Mouse (Mus musculus): Measurements from ENCODE around the gene Olfr806.

The Olfr806 gene

DNA sequence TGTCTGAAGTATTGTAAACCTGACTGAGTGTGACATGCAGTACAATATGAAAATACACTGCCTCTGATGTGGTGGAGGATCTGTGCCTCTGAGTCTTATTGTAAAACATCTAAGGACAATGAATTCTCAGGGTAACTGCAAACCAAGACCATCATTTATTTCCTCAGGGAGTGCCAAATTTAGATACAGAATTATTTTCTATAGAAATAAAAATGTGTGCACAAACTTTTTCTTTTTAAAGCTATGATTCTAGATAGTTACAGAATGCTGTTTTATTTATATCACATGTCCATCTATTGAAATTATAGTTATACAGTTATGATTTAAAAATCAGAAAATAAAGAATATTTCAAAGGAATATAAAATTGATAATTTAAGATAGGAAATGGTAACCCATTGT is at the start of gene Olfr806:
TSS of gene Olfr806 (minus strand) at position 101 of the 400 bp plus-strand sequence.
- DNase-seq (ENCODE audit: low spot score in 2 of 2), result no peak

DNA sequence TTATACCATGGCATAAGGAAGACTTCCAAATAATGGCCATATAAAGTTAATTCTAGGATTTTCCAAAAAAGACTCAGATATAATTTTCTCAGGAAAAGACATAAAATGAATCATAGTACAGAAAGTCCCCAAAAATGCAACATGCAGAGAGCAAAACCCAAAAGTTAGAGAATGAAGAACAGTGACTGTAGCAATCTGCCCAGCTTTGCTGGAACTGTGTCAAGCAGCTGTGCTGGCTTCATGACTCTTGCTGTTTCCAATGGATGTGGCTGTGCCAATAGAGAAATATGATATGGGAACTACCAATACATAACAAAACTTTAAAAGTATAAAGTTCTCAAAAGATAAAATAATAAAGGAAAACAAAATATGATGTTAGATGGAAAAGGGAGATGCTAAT is 36.4 kb upstream of the Olfr806 start:
- no peak for DNase-seq (ENCODE audit: low spot score in 2 of 2)

DNA sequence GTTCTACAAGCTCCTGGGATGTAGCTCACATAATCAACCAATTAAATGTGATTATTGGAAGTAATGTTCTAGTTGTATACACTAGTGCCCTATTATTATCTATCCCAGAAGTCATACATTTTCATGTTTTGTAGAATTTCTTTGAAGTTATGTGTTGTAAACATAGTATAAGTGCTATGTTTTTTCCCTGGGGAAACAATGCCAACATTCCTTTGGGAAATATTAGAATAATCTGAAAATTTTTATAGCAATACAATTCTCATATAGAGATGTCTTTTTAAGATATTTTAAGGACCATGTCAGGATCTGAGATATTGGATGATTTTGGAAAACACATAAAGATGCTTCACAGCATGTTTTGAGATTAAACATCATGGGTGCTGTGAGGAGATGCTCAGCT is 32.6 kb upstream of the Olfr806 start, which contains the start of gene Olfr809:
TSS of gene Olfr809 (plus strand) at position 301 of the 400 bp plus-strand sequence.
- DNase-seq (ENCODE audit: low spot score in 2 of 2), result no peak

DNA sequence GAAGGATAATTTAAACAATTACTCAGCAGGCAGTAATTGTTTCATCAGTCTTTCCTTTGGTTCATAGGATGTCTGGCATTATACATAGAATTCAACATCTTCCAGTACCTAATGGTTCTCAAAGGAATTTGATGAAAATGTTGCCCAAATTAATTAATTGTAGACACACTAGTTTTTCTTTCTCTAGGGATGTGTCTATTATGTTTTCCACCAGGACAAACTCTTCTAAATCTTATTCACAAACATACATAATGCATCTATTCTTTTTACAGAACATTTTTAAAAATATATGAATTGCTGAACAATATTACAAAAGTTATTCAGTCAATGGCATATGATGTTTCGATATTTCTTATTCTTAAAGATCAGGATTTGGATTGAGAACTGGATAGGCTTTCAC is 23.5 kb upstream of the Olfr806 start, which contains the start of gene Olfr808:
TSS of gene Olfr808 (plus strand) at position 301 of the 400 bp plus-strand sequence.
- no peak for DNase-seq (ENCODE audit: low spot score in 2 of 2)

- DNase-seq (ENCODE audit: low spot score in 2 of 2), result no peak
Observed at GRCm38 (mm10) chr10:129757693-129758092, 16.0 kb upstream of the Olfr806 start, which contains the start of gene Olfr807. Gene Olfr807 (minus strand): TSS chr10:129757793.

GRCm38 (mm10) chr10:129729275-129729674 is 12.4 kb downstream of the Olfr806 start, which contains the start of gene Olfr805:
Gene Olfr805 (minus strand): TSS chr10:129729375.
- no peak for DNase-seq (ENCODE audit: low spot score in 2 of 2)

GRCm38 (mm10) chr10:129702910-129703309 is 38.8 kb downstream of the Olfr806 start, which contains the start of gene Olfr804:
Gene Olfr804 (plus strand): TSS chr10:129703210.
- DNase-seq (ENCODE audit: low spot score in 2 of 2), result no peak

DNA sequence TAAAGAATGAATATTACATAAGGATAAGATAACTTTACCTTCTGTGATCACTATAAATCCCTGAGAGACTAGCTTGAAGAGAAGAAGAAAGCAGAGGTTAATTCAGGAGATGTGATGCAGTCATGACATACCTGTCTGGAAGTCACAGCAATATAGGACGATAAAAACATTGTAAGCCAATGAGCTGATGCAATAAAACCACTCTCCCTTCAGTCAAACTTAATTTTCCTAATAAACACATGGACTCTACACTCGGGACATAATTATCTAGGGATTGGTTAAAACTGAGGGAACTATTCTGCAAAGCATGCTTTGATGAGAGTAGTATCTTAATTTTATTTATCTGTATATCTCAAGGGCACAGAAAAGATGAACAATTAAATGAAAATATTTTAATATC is 47.5 kb downstream of the Olfr806 start, which contains the start of gene Olfr803:
TSS of gene Olfr803 (minus strand) at position 101 of the 400 bp plus-strand sequence.
- DNase-seq (ENCODE audit: low spot score in 2 of 2), result no peak

DNA sequence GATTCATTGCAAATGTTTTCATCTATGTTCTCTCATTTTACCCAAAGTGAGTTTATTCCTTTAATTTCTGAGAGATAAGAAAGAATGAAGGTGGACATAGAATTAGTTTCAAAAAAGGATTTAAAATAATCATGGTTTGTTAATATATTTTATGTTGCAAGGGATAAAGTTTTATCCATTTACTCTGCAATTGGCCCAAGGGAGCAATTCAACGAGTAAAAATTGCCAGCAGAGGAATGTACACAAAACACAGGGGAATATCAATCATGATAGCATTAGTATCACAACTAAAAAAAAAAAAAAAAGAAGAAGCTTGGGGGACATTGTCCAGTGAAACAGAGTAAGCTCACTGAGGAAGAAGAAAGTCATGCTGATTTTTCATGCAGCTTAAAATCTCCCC is 53.7 kb downstream of the Olfr806 start, which contains the start of gene Olfr802:
TSS of gene Olfr802 (minus strand) at position 101 of the 400 bp plus-strand sequence.
- no peak for DNase-seq (ENCODE audit: low spot score in 2 of 2)

Data from right cerebral cortex, postnatal 36 days (tissue).